Mouse (Mus musculus) brain, embryonic 18.5 days (tissue): ENCODE data around the gene Gm3633.
"Not testable (repeated sequence)": the region's sequence is repeated elsewhere in the genome, so short reads cannot be mapped to it uniquely, and the experiment has no call there.

Experiments
- DNase-seq: peaks from one replicate; pipeline ENCODE4 v3.0.0-alpha.2; 2012; ENCODE audit warnings: low read depth, low spot score

The Gm3633 gene

GRCm38 (mm10) chr14:42641817-42642216 is at the start of gene Gm3633:
Gene Gm3633, minus strand, starts transcription at chr14:42641917.
- not testable (repeated sequence) for DNase-seq

DNA sequence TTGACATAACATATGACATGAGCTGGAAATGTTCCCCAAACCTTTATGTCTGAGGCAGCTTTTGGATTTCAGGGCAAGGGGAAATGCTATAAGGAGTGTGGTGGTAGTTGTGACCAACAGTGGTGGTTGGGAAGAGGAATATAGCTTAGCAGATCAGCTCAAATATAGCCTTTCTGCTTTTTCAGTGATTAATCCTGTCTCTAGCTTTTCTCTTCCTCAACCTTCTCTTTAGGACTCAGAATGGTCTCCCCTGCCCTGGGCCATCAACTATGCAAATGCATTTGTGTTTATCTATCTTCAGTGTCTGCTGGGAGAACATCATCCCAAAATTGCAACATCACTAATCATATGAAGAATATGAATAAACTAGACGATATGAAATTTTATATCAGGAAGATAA is 13.9 kb upstream of the Gm3633 start, which contains the start of gene Gm10378:
Gm10378 (plus strand) TSS at position 301 of the 400 bp plus-strand sequence.
- DNase-seq, result not testable (repeated sequence)

DNA sequence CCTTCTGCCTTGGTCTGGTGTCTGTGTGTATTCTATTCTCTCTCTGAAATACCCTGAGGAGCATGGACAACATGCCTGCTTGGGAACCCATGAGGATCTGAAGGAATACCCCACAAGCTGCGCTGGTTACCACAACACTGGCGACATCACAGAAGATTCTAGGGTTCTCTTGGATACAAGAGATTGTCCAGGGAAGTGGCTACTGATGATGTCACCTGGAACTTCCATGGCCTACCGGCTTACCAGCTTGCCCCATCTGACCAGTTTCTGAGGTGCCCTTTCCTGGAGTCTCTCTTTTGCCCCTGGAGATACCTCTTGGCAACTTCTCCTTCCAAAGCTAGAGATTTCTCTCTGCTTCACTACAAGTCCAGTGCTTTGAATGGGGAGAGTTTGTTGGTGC is 41.9 kb downstream of the Gm3633 start, which contains the start of gene Gm17124:
Gm17124 (minus strand) TSS at position 101 of the 400 bp plus-strand sequence.
- DNase-seq, result not testable (repeated sequence)
